Mouse (Mus musculus) hindbrain, embryonic 14.5 days (tissue): ENCODE data around the gene Foxg1. TPM values are rescaled to one million over a fixed set of nuclear protein-coding genes. Genes with fewer than 3 reads are reported as not detected.

Experiments used
- ATAC-seq: fragments of 200-750 bp; cut with Nextera tagmentation; 2 replicates; pipeline ENCODE4 v1.8.0; 2017; ENCODE audit warnings: moderate number of reproducible peaks, mild to moderate bottlenecking, moderate TSS enrichment, moderate library complexity; ENCODE audit not compliant: low FRiP score
- DNase-seq: peaks from one replicate; pipeline ENCODE4 v3.0.0-alpha.2; 2015; ENCODE audit warnings: low spot score
- H3K27ac ChIP-seq: fragments of 300-500 bp; sonication (generic); 2 replicates; pipeline ENCODE4 v1.5.1; 2014; ENCODE audit warnings: mild to moderate bottlenecking, moderate library complexity
- H3K27me3 ChIP-seq: fragments of 300-500 bp; sonication (generic); 2 replicates; pipeline ENCODE4 v1.6.1; 2014; ENCODE audit warnings: mild to moderate bottlenecking, low read length, mixed read lengths; ENCODE audit not compliant: control insufficient read depth, insufficient read depth
- H3K36me3 ChIP-seq: fragments of 300-500 bp; sonication (generic); replicated peaks from 2 replicates; pipeline ENCODE4 v1.6.1; 2014; ENCODE audit not compliant: control insufficient read depth, insufficient read depth
- H3K4me1 ChIP-seq: fragments of 300-500 bp; sonication (generic); replicated peaks from 2 replicates; pipeline ENCODE4 v1.6.1; 2014; ENCODE audit warnings: antibody characterized with exemption, low read length, mixed read lengths; ENCODE audit not compliant: control insufficient read depth, insufficient read depth
- H3K4me2 ChIP-seq: fragments of 300-500 bp; sonication (generic); replicated peaks from 2 replicates; pipeline ENCODE4 v1.6.1; 2014; ENCODE audit warnings: mild to moderate bottlenecking, moderate library complexity
- H3K4me3 ChIP-seq: fragments of 300-500 bp; sonication (generic); replicated peaks from 2 replicates; pipeline ENCODE4 v1.5.1; 2014; ENCODE audit warnings: mild to moderate bottlenecking, low read length
- H3K9ac ChIP-seq: fragments of 300-500 bp; sonication (generic); 2 replicates; pipeline ENCODE4 v1.6.1; 2014
- H3K9me3 ChIP-seq: fragments of 300-500 bp; sonication (generic); 2 replicates; pipeline ENCODE4 v1.6.1; 2016; ENCODE audit warnings: low read length; ENCODE audit not compliant: control insufficient read depth
- WGBS: fragments of 180-500 bp; shearing (Covaris S2); extraction: QIAGEN DNeasy Blood & Tissue Kit; methylation state at CpG from one replicate; pipeline ENCODE4 v1.1.7; 2014; 5-methylcytosine and 5-hydroxymethylcytosine counted together
- polyA plus RNA-seq: library from polyadenylated mRNA; unstranded; fragments of >200 nt; fragmentation: Nextera tagmentation; extraction: Ambion mirVana; gene quantifications from 2 replicates; pipeline ENCODE4 v1.2.1, GENCODE M21; 2014

The Foxg1 gene
- polyA plus RNA-seq, 1 experiment from 2014 or later = not detected

DNA sequence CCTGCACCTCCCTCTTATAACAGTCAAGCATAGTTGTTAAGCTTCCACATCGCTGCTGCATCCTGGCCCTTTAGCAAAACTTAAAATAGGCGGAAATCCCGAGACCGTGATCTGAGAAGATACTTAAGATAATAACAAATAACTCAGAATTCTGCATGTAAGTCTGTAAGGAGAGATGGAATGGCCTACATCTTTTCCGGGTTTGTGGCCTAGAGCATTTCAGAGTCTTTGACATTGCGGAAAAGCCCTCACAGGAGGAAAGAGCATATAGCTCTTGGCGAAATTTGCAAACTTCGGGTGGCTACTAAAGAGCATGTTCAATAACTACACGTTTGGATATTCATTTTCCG lies 9.6 kb downstream of the Foxg1 start:
- DNase-seq (no peak), ATAC-seq (no peak)
- Histone ChIP-seq H3K36me3 (no peaks in the 10 kb centered on the region), H3K27me3 (peaks cover 85% of the 10 kb centered on the region), H3K4me2 (0 out of 2 replicates have a peak overlapping the region, but pooled peaks have one; percentile 41), H3K9ac (no peak overlapping the region), H3K9me3 (no peaks in the 10 kb centered on the region), H3K4me3 (no peak overlapping the region), H3K4me1 (no peaks in the 10 kb centered on the region), H3K27ac (no peak overlapping the region)
- 4% methylated on average over 10 of the region's 10 CpGs for WGBS

DNA sequence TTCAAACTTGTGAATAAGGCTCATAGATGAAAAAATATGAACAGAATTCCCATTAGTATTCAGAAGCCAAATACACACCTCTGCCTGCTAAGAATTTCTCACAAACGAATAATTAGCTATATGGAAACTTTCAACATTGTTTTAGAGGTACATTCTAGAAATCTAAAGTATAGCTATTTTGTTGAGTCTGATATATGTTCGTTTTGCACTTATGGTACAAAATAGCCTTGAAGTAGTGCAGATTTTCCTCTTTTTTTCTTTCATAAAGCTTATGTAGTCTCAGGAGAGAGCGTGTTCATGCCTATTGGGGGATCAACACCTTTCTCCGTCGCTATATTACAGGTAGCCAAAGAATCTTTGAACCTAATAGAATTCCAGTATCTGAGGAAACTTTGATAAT lies 10.4 kb downstream of the Foxg1 start:
- WGBS = 8% methylated on average over 5 of the region's 5 CpGs
- no peak overlapping the region for H3K4me3 ChIP-seq
- H3K36me3 ChIP-seq = no peaks in the 10 kb centered on the region
- no peaks in the 10 kb centered on the region for H3K9me3 ChIP-seq
- H3K27ac ChIP-seq = no peak overlapping the region
- H3K9ac ChIP-seq = no peak overlapping the region
- H3K27me3 ChIP-seq = peaks cover 90% of the 10 kb centered on the region
- H3K4me1 ChIP-seq = no peaks in the 10 kb centered on the region
- no peak for ATAC-seq
- no peak overlapping the region for H3K4me2 ChIP-seq
- DNase-seq = peak; percentile 40

DNA sequence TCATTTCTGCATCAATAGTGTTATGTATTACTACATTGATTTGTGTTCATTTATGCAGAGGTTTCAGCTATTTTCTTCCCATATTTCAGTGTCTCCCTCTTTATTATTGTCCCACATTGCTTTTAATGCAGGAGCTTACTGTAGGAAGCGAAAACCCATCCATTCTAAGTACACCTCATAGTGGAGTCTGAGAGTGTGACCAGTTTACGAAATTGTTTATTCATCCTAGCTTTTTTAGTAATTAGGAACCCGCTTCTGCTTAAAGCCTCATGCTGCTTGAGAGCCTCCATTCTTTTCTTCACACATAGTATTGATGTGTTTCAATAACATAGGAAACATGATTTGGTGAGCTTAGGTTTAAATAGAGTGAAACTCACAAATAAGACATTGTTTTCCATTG lies 11.2 kb downstream of the Foxg1 start:
- H3K4me3 ChIP-seq = no peak overlapping the region
- WGBS = 14% methylated on average over 3 of the region's 3 CpGs
- H3K27ac ChIP-seq = no peak overlapping the region
- no peaks in the 10 kb centered on the region for H3K36me3 ChIP-seq
- no peaks in the 10 kb centered on the region for H3K4me1 ChIP-seq
- DNase-seq = no peak
- no peaks in the 10 kb centered on the region for H3K9me3 ChIP-seq
- H3K4me2 ChIP-seq = no peak overlapping the region
- peaks cover 92% of the 10 kb centered on the region for H3K27me3 ChIP-seq
- H3K9ac ChIP-seq = no peak overlapping the region
- ATAC-seq = no peak

DNA sequence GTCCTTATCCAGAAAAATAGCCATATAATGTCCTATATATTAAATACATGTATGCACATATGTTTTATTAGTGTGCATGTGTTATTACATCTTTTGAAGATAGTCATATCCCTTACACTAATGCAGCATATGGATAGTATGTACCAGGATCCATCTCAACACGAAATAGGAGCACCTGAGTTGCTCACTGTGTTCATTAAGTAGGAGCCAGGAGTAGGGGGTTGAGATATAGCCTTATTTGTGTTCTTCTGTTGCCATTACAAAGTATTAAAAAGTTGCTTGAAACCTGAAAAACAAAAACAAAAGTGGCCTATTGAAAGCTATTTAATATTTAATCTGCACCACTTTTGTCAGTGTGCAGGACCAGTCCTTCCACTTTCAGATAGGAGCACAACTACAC lies 11.7 kb downstream of the Foxg1 start:
- 0% methylated on average over 1 of the region's 1 CpGs for WGBS
- H3K4me2 ChIP-seq = no peak overlapping the region
- H3K27me3 ChIP-seq = peaks cover 91% of the 10 kb centered on the region
- H3K9me3 ChIP-seq = no peaks in the 10 kb centered on the region
- no peaks in the 10 kb centered on the region for H3K36me3 ChIP-seq
- no peak overlapping the region for H3K4me3 ChIP-seq
- H3K9ac ChIP-seq = no peak overlapping the region
- DNase-seq (no peak), ATAC-seq (no peak)
- no peaks in the 10 kb centered on the region for H3K4me1 ChIP-seq
- H3K27ac ChIP-seq = no peak overlapping the region

DNA sequence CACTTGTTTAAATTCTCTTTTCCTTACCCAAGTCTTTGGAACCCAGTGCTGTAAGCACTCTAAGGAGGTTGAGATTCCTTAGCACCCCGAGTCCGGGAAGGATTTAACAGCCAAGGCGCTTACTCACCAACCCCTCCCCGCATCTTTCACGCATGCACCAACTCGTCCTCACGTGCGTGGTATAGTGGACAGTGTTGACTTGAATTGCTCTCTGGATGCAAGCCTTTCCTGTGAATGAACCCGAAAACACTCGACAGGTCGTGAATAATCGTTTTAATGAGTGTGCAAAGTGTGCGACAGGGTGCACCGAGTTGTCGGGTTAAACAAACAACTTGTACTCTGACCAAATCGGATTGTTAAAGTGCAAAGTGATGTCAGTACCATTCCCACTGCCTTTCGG lies 12.4 kb downstream of the Foxg1 start:
- Histone ChIP-seq H3K9ac (no peak overlapping the region), H3K9me3 (no peaks in the 10 kb centered on the region), H3K4me1 (no peaks in the 10 kb centered on the region), H3K4me3 (no peak overlapping the region), H3K27ac (no peak overlapping the region), H3K27me3 (peaks cover 89% of the 10 kb centered on the region), H3K36me3 (no peaks in the 10 kb centered on the region), H3K4me2 (no peak overlapping the region)
- ATAC-seq = no peak
- no peak for DNase-seq
- under 1% methylated on average over 17 of the region's 17 CpGs for WGBS

DNA sequence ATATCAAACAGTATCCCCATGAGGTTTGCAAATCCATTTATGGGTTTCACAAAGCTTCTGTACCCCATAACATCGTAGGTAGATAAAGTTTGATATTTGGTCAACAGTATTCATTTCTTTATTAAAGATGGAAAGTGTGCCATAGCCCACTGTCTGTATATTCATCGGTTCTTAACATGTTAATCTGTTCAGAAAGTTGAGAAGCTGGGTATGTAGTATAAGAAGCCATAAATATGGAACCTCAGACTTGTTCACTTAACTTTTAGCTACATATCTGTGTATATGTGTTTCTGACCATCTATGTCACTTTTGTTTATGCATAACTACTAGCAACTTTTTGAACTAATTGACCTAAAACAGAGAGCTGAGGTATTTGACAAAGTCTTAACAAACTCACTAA lies 13.5 kb downstream of the Foxg1 start:
- H3K27me3 ChIP-seq = peaks cover 89% of the 10 kb centered on the region
- H3K4me2 ChIP-seq = no peak overlapping the region
- ATAC-seq (no peak), DNase-seq (peak; percentile 24)
- no peaks in the 10 kb centered on the region for H3K36me3 ChIP-seq
- H3K27ac ChIP-seq = no peak overlapping the region
- no peak overlapping the region for H3K4me3 ChIP-seq
- no peaks in the 10 kb centered on the region for H3K9me3 ChIP-seq
- H3K9ac ChIP-seq = no peak overlapping the region
- 15% methylated on average over 2 of the region's 2 CpGs for WGBS
- no peaks in the 10 kb centered on the region for H3K4me1 ChIP-seq

DNA sequence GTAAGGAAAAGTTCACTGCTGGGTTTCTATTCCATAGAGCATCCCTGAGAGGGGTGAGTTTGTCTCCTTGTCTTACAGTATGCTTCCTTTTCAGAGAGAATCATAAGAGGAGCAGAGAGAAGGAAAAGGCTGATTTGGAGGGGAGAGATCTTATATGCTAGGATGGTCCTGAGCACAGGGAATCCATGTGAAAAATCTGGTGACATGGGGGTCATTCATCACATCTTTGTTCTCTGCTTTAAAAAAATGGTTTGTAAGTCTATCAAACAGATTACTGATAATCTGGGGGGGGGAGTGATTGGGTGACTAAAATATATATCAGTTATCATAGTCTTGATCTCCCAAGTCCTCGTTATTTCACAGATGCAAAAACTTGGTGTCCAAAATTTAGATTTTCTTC lies 14.3 kb downstream of the Foxg1 start:
- no peaks in the 10 kb centered on the region for H3K9me3 ChIP-seq
- H3K9ac ChIP-seq = no peak overlapping the region
- no peak overlapping the region for H3K4me2 ChIP-seq
- WGBS = 31% methylated on average over 1 of the region's 1 CpGs
- ATAC-seq (no peak), DNase-seq (peak; percentile 25)
- peaks cover 89% of the 10 kb centered on the region for H3K27me3 ChIP-seq
- H3K4me3 ChIP-seq = no peak overlapping the region
- no peaks in the 10 kb centered on the region for H3K36me3 ChIP-seq
- H3K27ac ChIP-seq = no peak overlapping the region
- H3K4me1 ChIP-seq = no peaks in the 10 kb centered on the region

DNA sequence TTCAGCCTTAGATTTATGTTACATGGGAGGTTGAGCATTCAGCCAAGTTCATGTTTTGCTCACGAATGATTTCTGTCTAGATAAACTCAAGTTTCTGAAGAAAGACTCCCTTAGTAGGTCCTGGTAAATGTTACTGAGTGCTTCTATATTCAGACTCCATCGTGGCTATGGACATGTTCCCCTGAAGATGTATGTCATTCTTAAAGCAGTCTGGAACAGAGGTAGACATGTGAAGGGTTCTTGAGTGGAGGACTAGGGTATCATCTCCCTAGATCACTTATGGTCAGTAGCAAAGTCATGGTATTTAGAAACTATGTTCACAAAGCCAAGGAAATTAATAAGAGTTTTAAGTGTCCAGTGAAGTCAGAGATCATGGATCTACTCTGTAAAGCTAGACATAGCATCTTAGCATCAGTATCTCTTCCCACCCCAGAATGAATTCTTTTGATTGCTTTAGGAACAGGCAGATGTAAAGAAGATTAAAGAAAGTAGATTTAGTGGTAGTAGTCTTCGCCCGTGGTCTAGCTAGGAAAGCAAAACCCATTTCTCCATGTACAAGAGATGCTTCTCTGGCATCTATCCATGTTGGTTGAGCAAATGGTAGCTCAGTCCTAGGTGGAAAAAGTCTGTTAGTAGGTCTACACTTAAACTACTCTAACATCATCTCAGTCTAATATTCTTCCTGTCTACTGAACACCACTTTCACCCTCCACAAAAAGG lies 15.1 kb downstream of the Foxg1 start:
- no peak overlapping the region for H3K4me2 ChIP-seq

DNA sequence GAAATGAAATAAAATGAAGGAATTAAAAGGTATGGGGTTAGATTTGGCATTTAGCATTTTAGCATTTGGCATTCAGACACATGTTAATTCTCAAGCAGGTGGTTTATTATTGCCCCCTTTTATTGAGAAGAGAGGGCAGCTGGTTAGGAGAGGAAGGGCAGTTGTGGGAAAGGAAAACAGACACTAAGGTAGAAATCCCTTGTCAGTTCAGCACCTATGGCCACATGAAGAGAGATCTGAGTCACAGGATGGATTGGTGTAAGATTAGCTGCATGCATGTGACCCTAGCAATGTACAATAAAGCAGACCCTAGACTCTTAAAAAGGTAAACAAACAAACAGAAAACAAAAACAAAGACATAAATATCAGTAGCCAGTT lies 15.7 kb downstream of the Foxg1 start:
- ATAC-seq (no peak), DNase-seq (no peak)
- Histone ChIP-seq H3K4me2 (no peak overlapping the region), H3K27ac (no peak overlapping the region), H3K36me3 (no peaks in the 10 kb centered on the region), H3K4me3 (no peak overlapping the region), H3K27me3 (peaks cover 88% of the 10 kb centered on the region), H3K9ac (no peak overlapping the region), H3K4me1 (no peaks in the 10 kb centered on the region), H3K9me3 (no peaks in the 10 kb centered on the region)

More for the DNA sequence above, 15.1 kb downstream of the Foxg1 start:
- ATAC-seq (no peak), DNase-seq (no peak)
- Histone ChIP-seq H3K4me3 (no peak overlapping the region), H3K27me3 (peaks cover 88% of the 10 kb centered on the region), H3K9ac (no peak overlapping the region), H3K4me1 (no peaks in the 10 kb centered on the region), H3K27ac (no peak overlapping the region), H3K36me3 (no peaks in the 10 kb centered on the region), H3K9me3 (no peaks in the 10 kb centered on the region)
- 32% methylated on average over 4 of the region's 4 CpGs for WGBS

DNA sequence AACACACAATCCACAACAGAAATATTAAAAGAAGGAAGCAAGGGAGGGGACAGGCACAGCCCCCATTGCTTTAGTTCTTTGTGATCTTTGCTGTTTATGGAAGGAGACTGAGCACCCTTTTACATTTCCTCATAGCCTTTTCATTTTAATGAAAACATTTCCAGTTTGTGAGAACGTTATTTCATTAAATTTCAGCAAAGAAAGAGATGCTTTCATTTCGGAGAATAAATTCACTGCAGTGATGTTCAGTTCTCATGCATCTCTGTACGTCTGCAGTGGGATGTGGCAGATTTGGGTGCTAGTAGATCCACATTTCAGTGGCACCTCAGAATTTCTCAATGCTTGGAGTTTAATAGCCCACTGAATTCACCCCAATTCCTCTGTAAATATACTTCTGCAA lies 16.2 kb downstream of the Foxg1 start:
- no peaks in the 10 kb centered on the region for H3K4me1 ChIP-seq
- no peak overlapping the region for H3K4me2 ChIP-seq
- no peaks in the 10 kb centered on the region for H3K9me3 ChIP-seq
- H3K27ac ChIP-seq = no peak overlapping the region
- 15% methylated on average over 3 of the region's 3 CpGs for WGBS
- H3K36me3 ChIP-seq = no peaks in the 10 kb centered on the region
- DNase-seq (peak; percentile 24), ATAC-seq (no peak)
- no peak overlapping the region for H3K4me3 ChIP-seq
- H3K27me3 ChIP-seq = peaks cover 90% of the 10 kb centered on the region
- no peak overlapping the region for H3K9ac ChIP-seq
